Mouse (Mus musculus) megakaryocyte, embryonic 14.5 days (primary cell): ENCODE results near the gene Lrrc1.

ENCODE experiments used
- FLI1 ChIP-seq: IDR thresholded peaks from 2 replicates; pipeline ENCODE4 v1.6.1; 2012; ENCODE audit warnings: low read length, inconsistent platforms, mixed read lengths
- GATA1 ChIP-seq: IDR thresholded peaks from 3 replicates; pipeline ENCODE4 v1.6.1; 2012; ENCODE audit warnings: mixed read lengths, low read length, inconsistent platforms, borderline replicate concordance

DNA sequence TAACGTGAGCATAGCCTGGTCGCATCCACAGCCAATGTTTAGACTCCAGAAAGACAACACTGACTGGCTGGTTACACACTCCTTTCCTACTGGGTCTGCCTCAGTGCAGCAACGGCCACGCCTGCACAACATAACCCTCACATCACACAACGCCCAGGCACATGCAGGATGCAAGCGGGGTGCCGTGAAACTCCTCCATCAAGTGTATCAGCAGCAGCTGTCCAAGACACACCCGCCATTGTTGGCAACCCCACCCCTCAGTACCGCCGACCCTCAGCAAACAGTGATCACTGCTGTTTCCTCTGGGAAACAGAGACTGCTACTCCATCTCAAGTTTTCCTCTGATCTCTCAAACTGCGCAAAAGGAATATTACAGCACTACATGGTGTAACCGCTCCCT, 58.8 kb downstream of the Lrrc1 start:
- TF ChIP-seq GATA1, result no peak
- no peak for TF ChIP-seq FLI1
